Mouse (Mus musculus): ENCODE measurements at regions not wholly inside any gene's neighbourhood (a gene's known extent, or its start where the extent isn't known, plus 50 kb on each side); places are given as distances from the start of the nearest gene placed in this dataset.

- intact Hi-C loops (cut with DNase I): no loop called here
Observed at GRCm38 (mm10) chr16:24193251-24193873, 199.9 kb upstream of the Lpp start.

GRCm38 (mm10) chr16:24192013-24192412, 201.3 kb upstream of the Lpp start:
- no peak for DNase-seq (ENCODE audit: low spot score in 2 of 2)
- intact Hi-C loops (cut with DNase I): no loop called here

More at GRCm38 (mm10) chr16:24193251-24193873, 199.9 kb upstream of the Lpp start:
- no peak for DNase-seq (ENCODE audit: low spot score in 2 of 2)

GRCm38 (mm10) chr16:24187131-24187530, 198.5 kb upstream of the Bcl6 start:
- intact Hi-C loops (cut with DNase I): no loop called here
- no peak for DNase-seq (ENCODE audit: low spot score in 2 of 2)

- no peak for DNase-seq (ENCODE audit: low spot score in 2 of 2)
- intact Hi-C loops (cut with DNase I): no loop called here
Observed at GRCm38 (mm10) chr16:24185989-24186388, 197.3 kb upstream of the Bcl6 start.

- intact Hi-C loops (cut with DNase I): no loop called here
- no peak for DNase-seq (ENCODE audit: low spot score in 2 of 2)
Observed at GRCm38 (mm10) chr16:24184846-24185245, 196.2 kb upstream of the Bcl6 start.

GRCm38 (mm10) chr16:24183216-24183615, 194.6 kb upstream of the Bcl6 start:
- intact Hi-C loops (cut with DNase I): no loop called here
- DNase-seq (ENCODE audit: low spot score in 2 of 2): no peak

- intact Hi-C loops (cut with DNase I): no loop called here
Observed at GRCm38 (mm10) chr16:24181388-24181787, 192.7 kb upstream of the Bcl6 start.

GRCm38 (mm10) chr16:24180666-24181065, 192.0 kb upstream of the Bcl6 start:
- intact Hi-C loops (cut with DNase I): no loop called here
- no peak for DNase-seq (ENCODE audit: low spot score in 2 of 2)

More at GRCm38 (mm10) chr16:24181388-24181787, 192.7 kb upstream of the Bcl6 start:
- DNase-seq (ENCODE audit: low spot score in 2 of 2): no peak

- no peak for DNase-seq (ENCODE audit: low spot score in 2 of 2)
- intact Hi-C loops (cut with DNase I): no loop called here
Observed at GRCm38 (mm10) chr16:24177564-24177963, 188.9 kb upstream of the Bcl6 start.

GRCm38 (mm10) chr16:24177131-24177530, 188.5 kb upstream of the Bcl6 start:
- intact Hi-C loops (cut with DNase I): no loop called here
- DNase-seq (ENCODE audit: low spot score in 2 of 2): no peak

- intact Hi-C loops (cut with DNase I): no loop called here
- peak; percentile 19 to 50 for DNase-seq (ENCODE audit: low spot score in 2 of 2)
Observed at GRCm38 (mm10) chr16:24176057-24176456, 187.4 kb upstream of the Bcl6 start.

- no peak for DNase-seq (ENCODE audit: low spot score in 2 of 2)
- intact Hi-C loops (cut with DNase I): no loop called here
Observed at GRCm38 (mm10) chr16:24175235-24175760, 186.6 kb upstream of the Bcl6 start.

- intact Hi-C loops (cut with DNase I): no loop called here
- DNase-seq (ENCODE audit: low spot score in 2 of 2): no peak
Observed at GRCm38 (mm10) chr16:24174595-24174994, 185.9 kb upstream of the Bcl6 start.

- DNase-seq (ENCODE audit: low spot score in 2 of 2): no peak
- intact Hi-C loops (cut with DNase I): no loop called here
Observed at GRCm38 (mm10) chr16:24173783-24174518, 185.3 kb upstream of the Bcl6 start.

- intact Hi-C loops (cut with DNase I): no loop called here
- DNase-seq (ENCODE audit: low spot score in 2 of 2): no peak
Observed at GRCm38 (mm10) chr16:24172653-24173052, 184.0 kb upstream of the Bcl6 start.

- no peak for DNase-seq (ENCODE audit: low spot score in 2 of 2)
- intact Hi-C loops (cut with DNase I): no loop called here
Observed at GRCm38 (mm10) chr16:24172065-24172464, 183.4 kb upstream of the Bcl6 start.

GRCm38 (mm10) chr16:24171161-24171560, 182.5 kb upstream of the Bcl6 start:
- intact Hi-C loops (cut with DNase I): no loop called here
- DNase-seq (ENCODE audit: low spot score in 2 of 2): no peak

- DNase-seq (ENCODE audit: low spot score in 2 of 2): no peak
- intact Hi-C loops (cut with DNase I): no loop called here
Observed at GRCm38 (mm10) chr16:24166496-24166895, 177.8 kb upstream of the Bcl6 start.

GRCm38 (mm10) chr16:24165461-24166081, 176.9 kb upstream of the Bcl6 start:
- intact Hi-C loops (cut with DNase I): no loop called here

GRCm38 (mm10) chr16:24160705-24161285, 172.1 kb upstream of the Bcl6 start:
- intact Hi-C loops (cut with DNase I): no loop called here
- DNase-seq (ENCODE audit: low spot score in 2 of 2): no peak

More at GRCm38 (mm10) chr16:24165461-24166081, 176.9 kb upstream of the Bcl6 start:
- DNase-seq (ENCODE audit: low spot score in 2 of 2): no peak

Measured in left cerebral cortex, postnatal 36 days (tissue).